Mouse (Mus musculus) thymus, postnatal 4 days (tissue): ENCODE results near the gene Kcnq1.

Experiments
- DNase-seq: peaks from one replicate; pipeline ENCODE4 v3.0.0; 2021

The Kcnq1 gene

GRCm38 (mm10) chr7:143106062-143106461 is at the start of gene Kcnq1:
Gene Kcnq1, plus strand, starts transcription at chr7:143106362.
- no peak for DNase-seq

GRCm38 (mm10) chr7:143057023-143057422 is 49.1 kb upstream of the Kcnq1 start:
- DNase-seq: no peak

GRCm38 (mm10) chr7:143057667-143058220 is 48.4 kb upstream of the Kcnq1 start:
- DNase-seq: no peak

DNA sequence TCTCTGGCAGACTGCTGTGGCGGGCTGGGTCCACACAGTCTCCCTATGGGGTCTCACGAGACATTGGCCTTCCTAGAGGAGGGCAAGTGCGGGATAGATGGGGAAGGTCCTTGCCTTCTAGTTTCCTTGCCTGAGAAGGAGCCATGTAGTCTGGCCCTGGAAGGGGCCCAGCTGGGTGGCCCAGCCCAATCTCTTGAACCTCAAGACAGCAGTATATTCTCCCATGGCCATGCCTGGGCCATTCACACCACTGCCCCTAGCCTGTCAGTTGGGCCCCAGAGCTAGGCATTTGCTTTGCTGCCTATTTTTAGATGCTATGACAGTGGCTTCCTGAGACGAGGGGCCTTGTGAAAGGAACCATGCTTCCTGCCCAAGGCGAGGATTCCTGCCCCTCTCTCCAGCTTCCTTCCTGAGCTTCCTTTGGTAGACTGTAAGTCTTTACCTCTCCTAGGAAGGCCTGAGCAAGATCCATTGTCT is 47.9 kb upstream of the Kcnq1 start:
- DNase-seq: no peak

GRCm38 (mm10) chr7:143059202-143059870 is 46.8 kb upstream of the Kcnq1 start:
- DNase-seq: no peak

DNA sequence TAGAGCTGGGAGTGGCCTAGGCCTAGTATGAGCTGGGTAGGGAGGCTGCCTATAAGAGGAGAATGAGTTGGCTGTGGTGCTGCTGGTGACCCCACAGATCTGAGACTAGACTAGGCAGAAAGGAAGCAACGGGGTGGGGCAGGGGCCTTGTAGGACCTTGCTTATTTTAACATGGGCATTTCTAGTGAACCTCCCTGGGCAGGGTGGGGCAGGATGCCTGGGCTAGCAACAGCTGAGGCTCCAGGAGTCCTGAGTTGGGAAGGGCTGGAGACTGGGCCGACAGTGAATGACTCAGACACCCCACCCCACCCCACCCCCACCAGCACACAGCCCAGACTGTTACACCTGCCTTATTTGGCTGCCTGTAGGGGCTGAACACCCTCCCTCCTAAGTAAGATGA is 43.5 kb upstream of the Kcnq1 start:
- no peak for DNase-seq

- DNase-seq: no peak
Observed at GRCm38 (mm10) chr7:143064226-143064625, 41.9 kb upstream of the Kcnq1 start.

- DNase-seq: no peak
Observed at GRCm38 (mm10) chr7:143065692-143066091, 40.5 kb upstream of the Kcnq1 start.

DNA sequence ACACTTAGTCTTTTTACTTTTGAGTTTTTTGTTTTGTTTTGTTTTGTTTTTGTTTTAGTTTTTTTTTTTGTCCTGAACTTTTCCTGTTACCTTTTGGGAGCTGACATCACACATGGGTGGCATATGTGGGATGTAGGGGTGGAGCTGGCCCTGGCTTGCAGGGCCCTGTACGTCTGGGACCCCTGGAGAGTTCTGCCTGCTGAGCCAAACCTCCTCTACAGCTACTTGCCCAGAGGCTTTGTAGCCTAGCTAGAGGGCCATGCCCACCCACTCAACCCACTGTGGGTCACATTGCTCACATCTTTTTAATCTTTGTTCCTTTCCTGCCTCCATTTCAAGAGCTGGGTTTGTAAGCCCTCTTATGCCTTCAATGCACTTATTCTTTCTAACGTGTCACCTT is 38.7 kb upstream of the Kcnq1 start:
- DNase-seq: no peak

GRCm38 (mm10) chr7:143067897-143068296 is 38.3 kb upstream of the Kcnq1 start:
- no peak for DNase-seq

DNA sequence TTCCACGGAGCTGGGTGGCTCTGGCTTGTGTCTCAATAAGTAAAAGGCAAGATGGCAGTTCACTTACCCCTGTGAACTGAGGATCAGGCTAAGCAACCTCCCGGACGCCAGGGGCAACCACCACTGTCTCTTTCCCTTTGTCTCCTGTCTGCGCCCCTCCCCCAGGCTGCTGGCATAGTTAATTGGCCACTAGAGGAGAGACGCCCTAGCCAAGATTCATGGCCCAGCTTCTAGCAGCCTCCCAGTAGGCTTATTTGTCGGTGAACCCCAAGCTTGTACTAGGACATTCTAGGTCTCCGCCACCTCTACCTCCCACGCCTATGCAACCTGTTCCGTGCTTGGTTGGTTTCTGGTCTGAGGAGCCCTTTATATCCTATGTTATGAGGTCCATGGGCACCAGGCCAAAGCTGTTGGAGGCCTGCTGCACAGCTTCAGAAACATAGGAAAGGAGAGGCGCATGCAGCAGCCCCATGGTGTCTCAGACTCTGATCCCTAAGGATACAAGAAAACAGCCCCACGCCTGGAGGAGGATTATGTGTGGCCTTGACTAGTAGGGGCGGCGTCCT is 37.8 kb upstream of the Kcnq1 start:
- DNase-seq: peak; percentile 61

DNA sequence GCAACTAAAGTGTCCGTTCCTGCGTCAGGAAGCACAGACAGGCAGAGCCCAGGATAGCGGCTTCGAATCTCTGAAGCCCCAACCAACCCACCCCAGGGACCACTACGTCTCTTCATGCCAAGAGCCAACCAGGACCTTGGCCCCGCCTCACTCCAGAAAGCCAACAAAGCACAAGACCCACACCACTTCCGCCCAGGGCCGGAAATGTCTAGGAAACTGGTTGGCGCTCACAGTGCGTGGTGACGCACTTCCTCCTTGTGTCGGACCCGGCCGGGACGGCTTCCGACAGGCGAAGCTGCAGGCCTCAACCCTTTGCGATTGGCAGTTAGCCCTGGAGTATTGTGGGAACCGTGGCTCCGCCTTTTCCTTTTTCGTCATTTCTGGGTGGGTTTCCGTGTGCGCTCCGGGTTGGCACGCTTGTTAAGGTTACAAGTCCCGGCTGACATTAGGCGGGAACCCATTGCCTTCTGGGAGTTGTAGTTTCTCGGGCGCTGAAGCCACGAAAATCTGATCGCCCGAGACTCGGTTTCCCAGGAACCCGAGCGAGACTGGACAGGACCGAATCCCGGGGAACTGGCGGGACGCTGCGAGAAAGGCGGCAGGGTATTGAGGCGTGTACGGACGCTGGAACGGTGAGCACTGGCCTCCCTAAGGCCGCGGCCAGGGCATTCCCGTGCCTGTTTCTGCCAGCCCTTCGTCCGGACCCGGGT is 37.1 kb upstream of the Kcnq1 start, which contains the start of gene Tssc4:
Tssc4 (plus strand) TSS at position 368 of the 710 bp plus-strand sequence.
- peak; percentile 92 for DNase-seq

DNA sequence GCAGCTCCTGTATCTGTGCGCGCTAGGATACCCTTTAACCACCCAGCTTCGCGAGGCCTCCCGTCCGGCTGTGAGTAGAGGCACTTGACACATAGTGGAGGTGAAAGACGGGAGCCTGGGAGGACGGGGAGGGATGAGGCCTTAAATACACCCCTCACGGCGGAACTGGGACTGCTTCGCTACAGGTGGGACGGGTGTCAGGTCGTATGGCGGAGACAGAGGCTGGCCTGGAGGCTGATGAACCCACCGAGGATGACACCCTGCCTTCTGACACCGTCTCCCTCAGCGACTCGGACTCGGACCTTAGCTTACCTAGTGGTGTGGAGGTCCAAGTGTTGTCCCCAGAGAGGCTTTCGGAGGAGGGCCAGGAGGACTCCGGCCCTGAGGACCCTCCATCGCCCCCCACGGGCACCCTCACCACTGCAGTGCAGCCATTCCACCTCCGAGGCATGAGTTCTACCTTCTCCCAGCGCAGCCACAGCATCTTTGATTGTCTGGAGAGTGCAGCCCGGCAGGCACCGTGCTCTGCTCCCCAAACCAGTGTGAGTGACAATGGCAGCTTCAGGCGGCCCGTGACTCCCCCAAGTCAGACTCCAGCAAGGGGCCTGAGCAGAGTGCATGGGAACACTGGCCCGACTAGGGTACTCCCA is 36.3 kb upstream of the Kcnq1 start:
- peak; percentile 54 for DNase-seq

- no peak for DNase-seq
Observed at GRCm38 (mm10) chr7:143070506-143071070, 35.6 kb upstream of the Kcnq1 start.

GRCm38 (mm10) chr7:143072605-143073004 is 33.6 kb upstream of the Kcnq1 start:
- DNase-seq: no peak

GRCm38 (mm10) chr7:143073086-143073485 is 33.1 kb upstream of the Kcnq1 start:
- peak; percentile 68 for DNase-seq

DNA sequence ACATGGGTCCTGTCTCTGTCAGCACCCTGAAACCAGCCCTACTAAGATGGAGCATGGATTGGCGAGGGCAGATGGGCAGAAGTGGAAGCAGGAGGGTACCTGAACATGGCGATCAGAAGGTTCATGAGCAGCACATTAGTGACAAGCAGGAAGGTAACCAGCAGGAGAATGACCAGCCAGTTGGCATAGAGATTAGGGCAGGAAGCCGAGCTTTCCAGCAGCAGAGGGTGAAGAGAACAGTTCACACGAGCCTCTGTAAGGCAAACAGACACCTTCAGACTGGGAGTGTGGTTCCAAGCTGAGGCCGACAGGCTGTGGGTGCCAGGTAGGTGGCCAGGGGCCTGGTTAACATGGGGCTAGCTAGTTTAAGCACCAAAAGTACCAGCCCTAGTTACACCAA is 30.8 kb upstream of the Kcnq1 start:
- DNase-seq: no peak

DNA sequence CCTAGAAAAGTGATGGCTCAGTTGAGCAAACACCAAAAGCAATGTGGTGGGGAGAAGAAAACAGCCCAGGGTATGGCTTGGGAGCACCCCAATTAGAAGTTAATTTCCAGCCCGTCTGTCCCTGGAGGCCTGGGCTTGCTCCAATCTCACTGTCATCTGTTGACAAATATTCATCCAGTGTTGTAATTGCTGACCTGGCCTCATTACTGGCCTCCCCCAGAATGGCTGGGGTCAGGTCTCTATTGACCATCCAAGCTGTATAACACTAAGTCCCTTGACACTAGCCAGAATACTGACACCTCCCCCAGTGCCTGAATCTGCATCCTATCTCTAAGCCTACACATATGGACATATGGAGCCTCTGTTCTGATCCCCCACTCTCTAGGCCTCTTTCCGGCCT is 28.8 kb upstream of the Kcnq1 start:
- DNase-seq: no peak

DNA sequence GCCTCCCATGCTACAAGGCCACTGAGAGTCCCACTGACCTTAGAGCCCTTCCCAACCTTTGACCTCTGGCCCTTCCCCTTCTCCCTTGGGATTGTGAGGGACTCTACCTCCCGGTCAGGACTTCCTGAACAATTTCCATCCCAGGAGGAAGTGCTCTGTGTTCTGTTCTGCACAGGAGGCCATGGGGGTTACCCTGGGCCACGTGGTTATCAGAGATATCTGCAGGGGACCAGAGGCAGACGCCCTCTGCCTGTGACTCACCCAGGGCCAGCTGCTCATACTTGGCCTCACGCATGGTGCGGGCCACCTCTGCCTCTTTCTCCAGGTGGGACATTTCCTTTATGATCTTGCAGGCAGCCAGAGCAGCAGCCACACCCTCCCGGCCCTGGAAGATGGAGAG is 24.1 kb upstream of the Kcnq1 start:
- DNase-seq: no peak

DNA sequence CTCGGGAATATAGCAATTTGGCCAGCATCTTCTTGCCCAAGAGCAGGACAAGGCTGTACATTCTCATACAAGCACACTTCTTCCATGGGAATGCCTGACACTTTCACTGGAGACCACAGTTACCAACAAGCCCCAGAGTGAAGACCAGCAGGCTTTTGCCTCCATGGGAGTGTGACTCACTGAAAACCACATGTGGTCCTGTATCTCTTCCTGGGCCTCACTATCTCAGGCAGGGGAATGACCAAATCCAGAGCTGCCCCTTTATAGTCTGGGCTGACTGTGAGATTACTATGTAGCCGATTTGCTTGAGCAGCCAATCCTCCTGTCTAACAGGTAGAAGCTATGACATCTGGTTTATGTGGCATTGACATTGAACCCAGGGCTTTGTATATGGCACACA is 22.5 kb upstream of the Kcnq1 start:
- no peak for DNase-seq

DNA sequence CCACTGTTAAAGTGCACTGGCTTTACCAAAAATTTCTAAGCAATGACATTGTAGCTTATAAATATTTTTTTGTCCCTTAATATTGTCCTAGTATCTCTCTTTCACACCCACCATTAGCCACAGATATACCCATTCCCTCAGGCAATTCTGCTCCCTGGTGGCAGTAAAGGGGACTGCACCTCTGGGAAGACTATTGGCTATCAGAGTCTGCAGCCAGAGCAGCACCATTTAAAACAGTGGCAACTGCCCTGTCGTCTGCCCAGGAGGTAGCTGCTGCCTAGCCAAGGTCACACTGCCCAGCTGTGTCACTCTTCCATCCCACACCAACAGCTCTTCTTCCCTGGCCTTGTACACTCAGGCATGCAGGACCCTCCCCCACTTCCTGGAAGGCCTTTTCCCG is 19.8 kb upstream of the Kcnq1 start:
- peak; percentile 85 for DNase-seq

DNA sequence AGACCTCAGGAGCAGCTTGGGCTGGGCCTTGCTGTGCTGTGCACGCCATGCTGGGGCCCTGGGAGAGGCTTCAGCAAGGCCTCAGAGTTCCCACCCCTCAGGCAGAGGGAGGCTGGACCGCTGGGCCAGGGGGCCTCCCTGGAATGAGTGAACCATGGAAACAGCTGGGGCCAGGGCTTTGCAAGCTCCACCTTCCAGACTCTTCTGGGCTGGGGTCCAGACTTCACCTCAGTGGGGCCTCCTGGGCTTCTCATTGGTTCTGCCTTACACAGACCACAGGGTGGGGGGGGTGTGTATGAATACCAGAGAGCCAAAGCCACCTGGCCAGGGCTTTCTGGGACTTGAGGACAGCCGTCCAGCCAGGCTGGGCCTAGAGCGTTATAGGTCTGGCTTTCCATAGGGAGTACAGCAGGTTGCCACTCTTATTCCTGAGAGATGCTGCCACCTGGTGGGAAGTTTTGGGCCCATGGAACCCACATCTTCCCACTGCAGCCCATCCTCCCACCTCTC is 19.0 kb upstream of the Kcnq1 start:
- DNase-seq: peak; percentile 43

DNA sequence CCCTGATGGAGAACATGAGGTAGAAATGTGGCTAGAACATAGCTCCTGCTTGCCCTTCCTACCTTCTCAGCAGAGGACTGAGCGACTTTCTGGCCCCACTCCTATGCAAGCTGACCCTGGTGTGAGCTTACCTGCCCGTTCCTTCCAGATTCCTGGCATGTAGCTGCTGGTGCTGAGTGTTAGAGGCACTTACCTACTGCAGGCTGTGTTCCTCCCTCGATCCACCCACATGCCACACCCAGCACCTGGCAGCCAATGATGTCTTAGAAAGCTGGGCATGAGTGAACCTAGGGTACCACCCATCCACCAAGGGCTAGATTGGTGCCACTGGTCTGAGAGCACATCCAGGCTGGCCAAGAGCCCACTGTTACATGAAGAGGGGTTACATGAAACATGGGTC is 12.3 kb upstream of the Kcnq1 start:
- no peak for DNase-seq
